Mouse (Mus musculus): ENCODE data around the gene Pla2g4a. TPM values are rescaled to one million over a fixed set of nuclear protein-coding genes. Genes with fewer than 3 reads are reported as not detected.

The Pla2g4a gene
- polyA plus RNA-seq, 1 experiment from 2014 or later = 15.3 TPM

DNA sequence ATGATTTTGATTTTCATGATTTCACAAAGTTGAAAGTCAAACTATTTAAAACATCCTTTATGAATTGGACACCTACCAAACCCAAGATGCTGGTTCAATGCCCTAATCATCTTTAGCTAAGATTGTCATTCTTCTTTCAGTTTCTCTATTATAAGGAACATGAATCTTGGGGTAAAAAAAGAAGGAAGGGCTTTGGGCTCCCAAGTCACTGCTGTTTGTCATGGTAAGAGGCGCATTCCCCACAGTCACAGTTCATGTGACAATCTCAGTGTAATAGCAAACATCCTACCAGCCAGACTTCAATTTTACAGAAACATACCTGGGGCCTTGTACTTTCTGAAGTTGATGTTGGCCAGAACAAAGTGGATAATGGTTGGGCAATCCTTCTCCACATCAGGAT, 119.2 kb downstream of the Pla2g4a start:
- no peak for ATAC-seq (ENCODE audit: insufficient number of reproducible peaks, insufficient read depth, low FRiP score, low TSS enrichment)
- no peaks in the 10 kb centered on the region for H3K4me1 ChIP-seq
- 97% methylated on average over 1 of the region's 1 CpGs for WGBS
- no peaks in the 10 kb centered on the region for H3K9me3 ChIP-seq
- no peak overlapping the region for H3K27ac ChIP-seq
- no peak overlapping the region for H3K9ac ChIP-seq
- no peak overlapping the region for H3K4me2 ChIP-seq (replicated peaks)
- no peaks in the 10 kb centered on the region for H3K27me3 ChIP-seq
- H3K4me3 ChIP-seq = no peak overlapping the region
- H3K36me3 ChIP-seq = no peaks in the 10 kb centered on the region

DNA sequence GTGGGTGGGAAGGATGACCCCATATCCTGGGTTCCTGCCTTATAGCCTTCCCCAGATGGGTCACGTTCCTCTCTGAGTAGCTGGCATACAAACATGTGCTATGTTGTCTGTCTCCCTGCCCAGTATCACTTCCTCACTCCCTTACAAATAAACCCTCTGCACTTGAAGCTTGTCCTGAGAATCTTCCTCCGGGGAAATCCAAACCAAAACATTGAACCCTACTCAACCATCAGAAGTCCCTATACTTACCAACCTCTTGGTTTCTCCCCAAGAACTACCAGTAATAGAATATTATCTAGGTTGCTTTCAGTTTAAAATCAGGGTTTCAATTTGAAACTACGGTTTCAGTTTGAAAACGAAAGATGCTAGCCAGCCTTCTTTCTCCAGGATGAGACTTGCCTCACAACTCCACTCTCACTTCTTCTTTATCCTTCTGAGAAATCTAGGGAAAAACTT, 120.1 kb downstream of the Pla2g4a start:
- 88% methylated on average over 4 of the region's 4 CpGs for WGBS
- no peaks in the 10 kb centered on the region for H3K36me3 ChIP-seq
- no peak overlapping the region for H3K9ac ChIP-seq
- no peaks in the 10 kb centered on the region for H3K4me1 ChIP-seq
- H3K4me2 ChIP-seq (replicated peaks) = no peak overlapping the region
- ATAC-seq (ENCODE audit: insufficient number of reproducible peaks, insufficient read depth, low FRiP score, low TSS enrichment) = no peak
- H3K27me3 ChIP-seq = no peaks in the 10 kb centered on the region
- no peak overlapping the region for H3K4me3 ChIP-seq
- H3K27ac ChIP-seq = no peak overlapping the region
- no peaks in the 10 kb centered on the region for H3K9me3 ChIP-seq

DNA sequence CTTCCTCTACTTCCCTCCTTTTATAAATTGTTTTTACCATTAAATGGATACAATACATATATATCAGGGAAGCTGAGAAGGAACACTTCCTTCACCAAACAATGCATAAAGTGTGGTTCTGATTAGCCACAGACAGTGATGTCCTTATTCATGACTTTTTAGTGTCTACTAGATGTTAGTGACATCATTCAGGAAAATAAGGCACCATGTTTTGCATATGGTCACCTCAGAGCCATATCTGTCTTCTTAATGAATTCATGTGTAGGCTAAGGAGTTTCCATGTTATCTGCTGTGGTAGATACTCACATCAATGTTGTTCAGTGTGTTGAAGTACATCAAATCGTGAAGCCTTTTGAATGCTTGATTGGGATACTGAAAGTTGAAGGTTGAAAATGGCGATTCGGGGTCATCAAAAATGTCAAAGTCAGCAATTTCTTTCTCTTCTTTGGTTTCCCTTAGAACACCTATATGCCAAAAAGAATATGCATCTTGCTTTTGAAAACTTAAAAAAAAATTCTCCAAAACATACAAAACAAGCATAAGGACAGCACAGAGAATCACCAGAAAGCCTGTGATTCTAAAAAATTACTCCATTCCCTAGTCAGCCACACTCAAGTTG, 120.7 kb downstream of the Pla2g4a start:
- ATAC-seq (ENCODE audit: insufficient number of reproducible peaks, insufficient read depth, low FRiP score, low TSS enrichment) = no peak
- Histone ChIP-seq H3K27me3 (no peaks in the 10 kb centered on the region), H3K4me1 (no peaks in the 10 kb centered on the region), H3K27ac (no peak overlapping the region), H3K9ac (no peak overlapping the region), H3K4me3 (no peak overlapping the region), H3K36me3 (no peaks in the 10 kb centered on the region), H3K4me2 (replicated peaks) (no peak overlapping the region), H3K9me3 (no peaks in the 10 kb centered on the region)
- WGBS = 91% methylated on average over 3 of the region's 3 CpGs

DNA sequence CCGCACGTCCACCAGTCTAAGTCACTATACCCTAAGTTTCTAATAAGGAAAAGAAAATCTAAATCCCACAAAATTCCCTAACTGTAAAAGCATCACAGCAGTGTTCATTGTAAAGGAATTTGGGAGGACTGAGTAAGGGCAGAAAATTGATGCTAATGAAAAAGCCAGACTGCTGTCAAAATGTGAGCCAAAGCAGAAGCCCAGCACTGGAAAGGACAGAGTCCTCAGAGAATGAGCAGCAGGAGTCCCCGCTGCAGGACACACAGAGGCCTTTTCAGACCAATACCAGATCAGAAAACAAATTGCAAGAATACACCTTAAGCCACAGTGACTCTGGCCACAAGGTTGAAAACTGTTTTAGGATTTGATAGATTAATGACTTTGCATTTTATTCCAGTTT, 124.6 kb downstream of the Pla2g4a start:
- H3K27me3 ChIP-seq = no peaks in the 10 kb centered on the region
- H3K27ac ChIP-seq = no peak overlapping the region
- H3K4me3 ChIP-seq = no peak overlapping the region
- H3K36me3 ChIP-seq = no peaks in the 10 kb centered on the region
- no peaks in the 10 kb centered on the region for H3K9me3 ChIP-seq
- no peak overlapping the region for H3K9ac ChIP-seq
- no peak overlapping the region for H3K4me2 ChIP-seq (replicated peaks)
- ATAC-seq (ENCODE audit: insufficient number of reproducible peaks, insufficient read depth, low FRiP score, low TSS enrichment) = no peak
- H3K4me1 ChIP-seq = no peaks in the 10 kb centered on the region
- 77% methylated on average over 3 of the region's 3 CpGs for WGBS

DNA sequence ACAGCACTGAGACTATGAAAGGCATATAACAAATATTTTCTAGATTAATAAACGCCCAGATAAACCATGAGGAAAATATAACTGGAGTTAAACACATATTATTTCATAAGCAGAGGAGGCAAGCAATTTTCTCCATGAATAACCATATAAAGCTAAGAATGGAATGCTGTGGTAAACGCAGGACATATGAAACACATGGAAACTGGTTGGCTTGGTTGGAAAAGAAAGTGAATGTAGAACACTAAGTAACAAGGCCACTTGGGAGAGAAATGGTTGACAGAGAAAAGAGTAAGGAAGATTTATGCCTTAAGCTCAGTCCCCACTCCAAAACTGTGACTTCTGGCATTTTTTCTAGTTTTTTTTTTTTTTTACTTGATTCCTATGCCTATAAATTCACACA, 127.2 kb downstream of the Pla2g4a start:
- Histone ChIP-seq H3K9ac (no peak overlapping the region), H3K4me2 (replicated peaks) (no peak overlapping the region), H3K27ac (no peak overlapping the region), H3K4me1 (no peaks in the 10 kb centered on the region), H3K27me3 (no peaks in the 10 kb centered on the region), H3K36me3 (no peaks in the 10 kb centered on the region), H3K9me3 (no peaks in the 10 kb centered on the region), H3K4me3 (no peak overlapping the region)
- 76% methylated on average over 2 of the region's 2 CpGs for WGBS
- no peak for ATAC-seq (ENCODE audit: insufficient number of reproducible peaks, insufficient read depth, low FRiP score, low TSS enrichment)

DNA sequence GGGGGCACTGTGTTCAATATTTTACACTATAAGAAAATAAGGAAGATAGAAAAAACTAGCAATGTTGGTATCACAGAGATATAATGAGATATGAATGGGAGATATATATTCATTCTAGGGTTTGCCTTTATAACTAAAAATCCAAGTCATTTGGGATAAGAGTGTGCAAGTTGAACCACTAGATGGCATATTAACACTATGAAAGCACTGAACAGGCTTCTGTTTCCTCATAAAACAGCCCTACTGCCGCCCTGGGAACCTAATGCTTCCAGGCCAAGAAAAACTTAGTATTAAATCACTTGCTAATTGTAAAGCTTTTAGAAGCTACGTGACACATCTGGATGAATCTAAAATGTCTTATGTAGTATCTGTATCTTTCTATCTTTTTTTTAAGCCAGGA, 128.1 kb downstream of the Pla2g4a start:
- ATAC-seq (ENCODE audit: insufficient number of reproducible peaks, insufficient read depth, low FRiP score, low TSS enrichment) = no peak

DNA sequence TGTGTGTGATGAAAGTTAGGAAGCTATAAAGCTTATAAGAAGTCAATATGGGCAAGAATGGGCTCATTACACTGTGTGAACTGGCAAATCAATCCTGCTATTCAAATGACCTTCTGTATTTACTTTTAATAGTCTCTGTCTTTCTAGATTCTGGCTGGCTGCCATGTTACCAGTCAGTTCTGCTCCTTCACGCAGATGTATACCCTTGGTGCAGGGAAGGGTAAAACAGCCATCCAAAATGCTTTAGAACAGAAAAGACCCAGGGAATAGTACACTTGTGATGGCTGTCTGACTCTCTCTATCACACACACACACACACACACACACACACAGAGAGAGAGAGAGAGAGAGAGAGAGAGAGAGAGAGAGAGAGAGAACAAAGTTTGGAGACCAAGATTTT, 128.6 kb downstream of the Pla2g4a start:
- H3K4me3 ChIP-seq = no peak overlapping the region
- no peak for ATAC-seq (ENCODE audit: insufficient number of reproducible peaks, insufficient read depth, low FRiP score, low TSS enrichment)
- H3K27ac ChIP-seq = no peak overlapping the region
- no peaks in the 10 kb centered on the region for H3K4me1 ChIP-seq
- H3K27me3 ChIP-seq = no peaks in the 10 kb centered on the region
- WGBS = 80% methylated on average over 1 of the region's 1 CpGs
- no peak overlapping the region for H3K4me2 ChIP-seq (replicated peaks)
- no peaks in the 10 kb centered on the region for H3K36me3 ChIP-seq
- no peak overlapping the region for H3K9ac ChIP-seq
- no peaks in the 10 kb centered on the region for H3K9me3 ChIP-seq

More for the DNA sequence above, 128.1 kb downstream of the Pla2g4a start:
- 28% methylated on average over 2 of the region's 2 CpGs for WGBS
- H3K27me3 ChIP-seq = no peaks in the 10 kb centered on the region
- no peaks in the 10 kb centered on the region for H3K36me3 ChIP-seq
- H3K4me3 ChIP-seq = no peak overlapping the region
- no peaks in the 10 kb centered on the region for H3K4me1 ChIP-seq
- no peaks in the 10 kb centered on the region for H3K9me3 ChIP-seq
- no peak overlapping the region for H3K9ac ChIP-seq
- H3K4me2 ChIP-seq (replicated peaks) = no peak overlapping the region
- H3K27ac ChIP-seq = no peak overlapping the region

DNA sequence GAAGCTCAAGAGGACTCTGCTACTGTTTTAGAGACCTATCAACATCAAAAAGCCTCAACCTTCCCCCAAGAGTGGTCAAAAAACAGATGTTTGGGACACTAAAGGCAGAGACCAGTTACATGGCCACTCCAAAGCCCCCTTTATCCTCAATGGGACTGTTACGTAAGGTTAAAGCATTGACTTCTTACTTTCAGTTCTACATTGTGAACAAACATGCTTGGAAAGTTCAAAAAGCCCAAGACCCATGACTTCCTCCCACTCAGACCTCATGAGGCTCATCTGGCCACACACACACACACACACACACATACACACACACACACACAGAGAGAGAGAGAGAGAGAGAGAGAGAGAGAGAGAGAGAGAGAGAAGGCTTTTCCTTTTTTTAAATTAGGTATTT, 130.0 kb downstream of the Pla2g4a start:
- no peak for ATAC-seq (ENCODE audit: insufficient number of reproducible peaks, insufficient read depth, low FRiP score, low TSS enrichment)
- Histone ChIP-seq H3K27ac (no peak overlapping the region), H3K4me1 (no peaks in the 10 kb centered on the region), H3K9me3 (no peaks in the 10 kb centered on the region), H3K4me2 (replicated peaks) (no peak overlapping the region), H3K27me3 (no peaks in the 10 kb centered on the region), H3K4me3 (no peak overlapping the region), H3K9ac (no peak overlapping the region), H3K36me3 (no peaks in the 10 kb centered on the region)
- WGBS = 91% methylated on average over 1 of the region's 1 CpGs

DNA sequence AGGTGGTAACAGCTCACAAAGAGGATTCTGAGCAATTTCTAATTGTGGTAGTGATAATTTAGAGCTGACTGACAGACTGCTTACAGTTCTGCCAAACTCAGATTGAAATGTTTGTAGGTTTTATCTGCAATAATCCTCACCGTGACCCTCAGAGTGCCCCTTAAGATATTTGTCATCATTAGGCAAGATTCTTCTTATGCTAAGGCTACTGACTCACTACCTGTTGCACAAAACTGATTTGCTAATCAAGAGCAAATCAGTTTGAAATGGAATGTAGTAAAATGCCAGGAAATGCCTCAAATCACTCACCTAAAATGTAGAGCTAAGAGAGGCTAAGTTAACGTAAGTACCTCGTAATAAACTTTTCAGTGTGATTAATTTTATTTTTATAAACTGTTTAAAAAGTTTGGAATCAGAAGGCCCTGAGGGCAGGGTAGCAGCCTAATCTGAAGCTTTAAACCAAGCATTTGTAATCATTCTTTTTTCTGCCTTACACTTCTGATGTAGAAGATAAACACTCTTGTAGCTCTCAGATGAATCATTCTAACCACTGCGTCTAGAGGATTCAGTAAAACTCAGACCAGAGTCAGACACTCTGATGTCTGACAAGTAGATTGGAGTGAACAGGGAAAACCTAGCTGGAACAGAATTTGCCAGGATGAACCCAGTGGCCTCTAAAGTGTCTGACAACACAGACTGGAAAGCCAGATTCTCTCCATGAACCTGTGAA, 147.3 kb downstream of the Pla2g4a start:
- Histone ChIP-seq H3K27ac (no peak overlapping the region), H3K27me3 (no peaks in the 10 kb centered on the region), H3K4me2 (replicated peaks) (no peak overlapping the region), H3K36me3 (no peaks in the 10 kb centered on the region), H3K4me1 (no peaks in the 10 kb centered on the region), H3K4me3 (no peak overlapping the region), H3K9ac (no peak overlapping the region), H3K9me3 (no peaks in the 10 kb centered on the region)
- ATAC-seq (ENCODE audit: insufficient number of reproducible peaks, insufficient read depth, low FRiP score, low TSS enrichment) = no peak
- 76% methylated on average over 4 of the region's 4 CpGs for WGBS

DNA sequence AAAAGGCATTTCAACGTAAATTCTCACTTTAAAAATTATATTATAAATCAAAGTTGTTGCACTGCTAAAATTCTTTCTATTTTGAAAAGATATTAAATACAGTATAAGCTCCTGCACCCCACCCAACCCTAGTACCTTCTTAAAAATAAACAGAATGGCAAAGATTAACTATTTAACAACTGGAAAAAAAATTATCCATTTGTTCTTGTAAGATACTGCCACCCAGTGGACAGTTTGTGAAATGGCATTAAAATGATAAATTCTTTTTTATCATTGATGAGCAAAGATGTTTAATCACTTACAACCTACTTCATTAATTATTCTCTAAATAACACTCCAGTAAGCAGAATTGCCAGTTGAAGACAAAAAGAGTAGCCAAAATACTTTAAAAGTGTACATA, 151.6 kb downstream of the Pla2g4a start:
- Histone ChIP-seq H3K9me3 (no peaks in the 10 kb centered on the region), H3K27me3 (no peaks in the 10 kb centered on the region), H3K4me3 (no peak overlapping the region), H3K4me1 (no peaks in the 10 kb centered on the region), H3K36me3 (no peaks in the 10 kb centered on the region), H3K4me2 (replicated peaks) (no peak overlapping the region), H3K9ac (no peak overlapping the region), H3K27ac (no peak overlapping the region)
- 82% methylated on average over 1 of the region's 1 CpGs for WGBS
- no peak for ATAC-seq (ENCODE audit: insufficient number of reproducible peaks, insufficient read depth, low FRiP score, low TSS enrichment)
